ENCODE assay signal across 31 mouse cellular contexts in genomic region chr1:187240304-187240703, GRCm38 (mm10). TPM values are rescaled to one million over a fixed set of nuclear protein-coding genes. Genes with fewer than 3 reads are reported as not detected.
"Had no signal": no experiment of that assay in that cellular context is flagged by ENCODE, and none has a peak within 500 bp of the region (broad histone marks: within the 10 kb centered on the region; RNA-seq: fewer than 3 reads in every experiment).

No protein-coding gene starts in this region.

- H3K4me1 ChIP-seq: embryonic facial prominence, embryonic 10.5 days; embryonic facial prominence, embryonic 12.5 days; embryonic facial prominence, embryonic 13.5 days; embryonic facial prominence, embryonic 15.5 days; forebrain, embryonic 10.5 days; forebrain, embryonic 12.5 days; forebrain, embryonic 13.5 days; forebrain, embryonic 15.5 days had no signal

- DNase-seq: cerebellum, adult 18-20 months; cerebellum, adult 2 months; cerebellum, adult 8-10 months; cerebellum, adult 9-10 months; cerebellum, postnatal 10 days; cerebellum, postnatal 14 days; cerebellum, postnatal 25 days; cerebellum, postnatal 36 days; embryo, embryonic 11 days; forebrain, postnatal 0 days; gastrocnemius, adult 2 months; gastrocnemius, postnatal 10 days; gastrocnemius, postnatal 14 days; gastrocnemius, postnatal 25 days; gastrocnemius, postnatal 36 days; heart, adult 11 months; heart, adult 18-20 months; heart, adult 2 months had no signal

- H3K9me3 ChIP-seq: embryonic facial prominence, embryonic 10.5 days; embryonic facial prominence, embryonic 12.5 days; embryonic facial prominence, embryonic 13.5 days; embryonic facial prominence, embryonic 15.5 days; forebrain, embryonic 10.5 days; forebrain, embryonic 12.5 days; forebrain, embryonic 13.5 days; forebrain, embryonic 15.5 days had no signal

- H3K27ac ChIP-seq: embryonic facial prominence, embryonic 10.5 days; embryonic facial prominence, embryonic 12.5 days; embryonic facial prominence, embryonic 13.5 days; embryonic facial prominence, embryonic 15.5 days; forebrain, embryonic 10.5 days; forebrain, embryonic 12.5 days; forebrain, embryonic 13.5 days; forebrain, embryonic 15.5 days; gastrocnemius, adult 2 months; heart, adult 2 months had no signal

- H3K27me3 ChIP-seq: embryonic facial prominence, embryonic 12.5 days; embryonic facial prominence, embryonic 13.5 days; embryonic facial prominence, embryonic 15.5 days; forebrain, embryonic 12.5 days; forebrain, embryonic 13.5 days; forebrain, embryonic 15.5 days had no signal

- H3K36me3 ChIP-seq: embryonic facial prominence, embryonic 12.5 days; forebrain, embryonic 15.5 days had no signal

- H3K9ac ChIP-seq: embryonic facial prominence, embryonic 12.5 days; embryonic facial prominence, embryonic 13.5 days; embryonic facial prominence, embryonic 15.5 days; forebrain, embryonic 12.5 days; forebrain, embryonic 13.5 days; forebrain, embryonic 15.5 days; forebrain, postnatal 0 days had no signal

- ATAC-seq: forebrain, embryonic 13.5 days; forebrain, embryonic 14.5 days; forebrain, embryonic 15.5 days; forebrain, embryonic 16.5 days; forebrain, postnatal 0 days had no signal

- H3K4me2 ChIP-seq: embryonic facial prominence, embryonic 12.5 days; embryonic facial prominence, embryonic 13.5 days; embryonic facial prominence, embryonic 15.5 days; forebrain, embryonic 12.5 days; forebrain, embryonic 13.5 days; forebrain, embryonic 15.5 days had no signal

- H3K4me3 ChIP-seq: embryonic facial prominence, embryonic 10.5 days; embryonic facial prominence, embryonic 12.5 days; embryonic facial prominence, embryonic 13.5 days; embryonic facial prominence, embryonic 15.5 days; erythroblast, embryonic 14.5 days; forebrain, embryonic 10.5 days; forebrain, embryonic 12.5 days; forebrain, embryonic 13.5 days; forebrain, embryonic 15.5 days; gastrocnemius, adult 2 months; heart, adult 2 months had no signal

RNA-seq across cellular contexts. Expression of gene Spata17, which starts 25.0 kb away (rescaled TPM):
- total RNA-seq: gastrocnemius, adult 2 months; gastrocnemius, adult 8-10 months; gastrocnemius, postnatal 14 days; gastrocnemius, postnatal 36 days; gastrocnemius, postnatal 4 days had no signal
- polyA plus RNA-seq: erythroblast, embryonic 14.5 days had no signal
